Mouse (Mus musculus) retina, postnatal 7 days (tissue): ENCODE data around the gene Dyrk2.

Experiments used
- DNase-seq: peaks from one replicate; pipeline ENCODE4 v3.0.0-alpha.2; 2012; ENCODE audit warnings: low read depth, low spot score

Gene Dyrk2

GRCm38 (mm10) chr10:118846991-118847545, 22.9 kb downstream of the Dyrk2 start:
- no peak for DNase-seq

GRCm38 (mm10) chr10:118840598-118840997, 29.4 kb downstream of the Dyrk2 start:
- no peak for DNase-seq

- DNase-seq: no peak
Measured at GRCm38 (mm10) chr10:118839343-118840141, 30.5 kb downstream of the Dyrk2 start.

GRCm38 (mm10) chr10:118837636-118838035, 32.4 kb downstream of the Dyrk2 start:
- DNase-seq: no peak

GRCm38 (mm10) chr10:118831190-118831589, 38.8 kb downstream of the Dyrk2 start:
- no peak for DNase-seq

GRCm38 (mm10) chr10:118829641-118830040, 40.4 kb downstream of the Dyrk2 start:
- no peak for DNase-seq

GRCm38 (mm10) chr10:118827116-118827515, 42.9 kb downstream of the Dyrk2 start:
- DNase-seq: no peak

- no peak for DNase-seq
Measured at GRCm38 (mm10) chr10:118824830-118825229, 45.2 kb downstream of the Dyrk2 start.

- DNase-seq: peak; percentile 14
Measured at GRCm38 (mm10) chr10:118820901-118821300, 49.1 kb downstream of the Dyrk2 start.

GRCm38 (mm10) chr10:118819846-118820245, 50.2 kb downstream of the Dyrk2 start:
- no peak for DNase-seq

- no peak for DNase-seq
Measured at GRCm38 (mm10) chr10:118817089-118817488, 52.9 kb downstream of the Dyrk2 start.

GRCm38 (mm10) chr10:118811945-118812344, 58.1 kb downstream of the Dyrk2 start:
- no peak for DNase-seq

GRCm38 (mm10) chr10:118810908-118811711, 58.9 kb downstream of the Dyrk2 start:
- DNase-seq: no peak
